Mouse (Mus musculus) lung, embryonic 15.5 days (tissue): ENCODE measurements around the gene Pigq. TPM values are rescaled to one million over a fixed set of nuclear protein-coding genes. Genes with fewer than 3 reads are reported as not detected.

Experiments used
- ATAC-seq: fragments of 200-750 bp; cut with Nextera tagmentation; 2 replicates; pipeline ENCODE4 v1.8.0; 2017; ENCODE audit warnings: moderate number of reproducible peaks, borderline replicate concordance; ENCODE audit not compliant: low FRiP score, low TSS enrichment; ENCODE audit errors: extremely low read depth
- H3K27ac ChIP-seq: fragments of 300-500 bp; sonication (generic); 2 replicates; pipeline ENCODE4 v1.5.1; 2015; ENCODE audit warnings: moderate library complexity, mild to moderate bottlenecking, inconsistent platforms
- H3K27me3 ChIP-seq: fragments of 300-500 bp; sonication (generic); 2 replicates; pipeline ENCODE4 v1.6.1; 2015; ENCODE audit warnings: inconsistent platforms
- H3K36me3 ChIP-seq: fragments of 300-500 bp; sonication (generic); 2 replicates; pipeline ENCODE4 v1.6.1; 2015; ENCODE audit warnings: inconsistent platforms
- H3K4me1 ChIP-seq: fragments of 300-500 bp; sonication (generic); 2 replicates; pipeline ENCODE4 v1.6.1; 2015; ENCODE audit warnings: inconsistent platforms
- H3K4me2 ChIP-seq: fragments of 300-500 bp; sonication (generic); 2 replicates; pipeline ENCODE4 v1.6.1; 2015; ENCODE audit warnings: inconsistent platforms, mild to moderate bottlenecking, moderate library complexity
- H3K4me3 ChIP-seq: fragments of 300-500 bp; sonication (generic); 2 replicates; pipeline ENCODE4 v1.5.1; 2015; ENCODE audit warnings: mild to moderate bottlenecking, inconsistent platforms
- H3K9ac ChIP-seq: fragments of 300-500 bp; sonication (generic); 2 replicates; pipeline ENCODE4 v1.6.1; 2015; ENCODE audit warnings: inconsistent platforms
- H3K9me3 ChIP-seq: fragments of 300-500 bp; sonication (generic); 2 replicates; pipeline ENCODE4 v1.6.1; 2016; ENCODE audit warnings: inconsistent platforms
- WGBS: fragments of 180-500 bp; shearing (Covaris S2); methylation state at CpG from one replicate; pipeline ENCODE4 v1.1.7; 2015; 5-methylcytosine and 5-hydroxymethylcytosine counted together
- polyA plus RNA-seq: library from polyadenylated mRNA; unstranded; fragments of >200 nt; fragmentation: Nextera tagmentation; extraction: Ambion mirVana; gene quantifications from 2 replicates; pipeline ENCODE4 v1.2.1, GENCODE M21; 2015

Pigq gene
- polyA plus RNA-seq, result 62.7 and 65.0 TPM in 2 replicates

GRCm38 (mm10) chr17:25944366-25945163, at the start of gene Pigq, which contains the start of gene Nhlrc4:
Gene Pigq, minus strand, starts transcription at chr17:25944936.
Gene Nhlrc4, minus strand, starts transcription at chr17:25944961.
- peaks cover 12% of the 10 kb centered on the region for H3K4me1 ChIP-seq
- ATAC-seq, result no peak
- no peak within 1 kb of the TSS for H3K4me2 ChIP-seq
- H3K27me3 ChIP-seq, result peaks cover under 1% of the 10 kb centered on the region; the same call in 1 of the 2 replicates
- H3K9ac ChIP-seq, result no peak within 1 kb of the TSS
- H3K4me3 ChIP-seq, result no peak within 1 kb of the TSS
- H3K27ac ChIP-seq, result no peak within 1 kb of the TSS
- 40% methylated on average over 6 of the region's 6 CpGs for WGBS
- no peaks in the 10 kb centered on the region for H3K36me3 ChIP-seq
- no peaks in the 10 kb centered on the region for H3K9me3 ChIP-seq

GRCm38 (mm10) chr17:25993489-25993888, 48.8 kb upstream of the Pigq start:
- Histone ChIP-seq H3K4me1 (no peaks in the 10 kb centered on the region), H3K4me3 (no peak overlapping the region), H3K4me2 (no peak overlapping the region), H3K36me3 (peaks cover 36% of the 10 kb centered on the region), H3K9me3 (no peaks in the 10 kb centered on the region), H3K9ac (no peak overlapping the region), H3K27me3 (no peaks in the 10 kb centered on the region), H3K27ac (no peak overlapping the region)
- no peak for ATAC-seq
- 76% methylated on average over 3 of the region's 3 CpGs for WGBS

GRCm38 (mm10) chr17:25992274-25992673, 47.5 kb upstream of the Pigq start:
- Histone ChIP-seq H3K27me3 (no peaks in the 10 kb centered on the region), H3K27ac (no peak overlapping the region), H3K4me3 (no peak overlapping the region), H3K9ac (no peak overlapping the region), H3K4me2 (no peak overlapping the region), H3K9me3 (no peaks in the 10 kb centered on the region), H3K4me1 (no peaks in the 10 kb centered on the region), H3K36me3 (peaks cover 36% of the 10 kb centered on the region)
- no peak for ATAC-seq
- WGBS, result 93% methylated on average over 4 of the region's 4 CpGs

GRCm38 (mm10) chr17:25990331-25990730, 45.6 kb upstream of the Pigq start:
- no peak for ATAC-seq
- WGBS, result 85% methylated on average over 5 of the region's 5 CpGs

GRCm38 (mm10) chr17:25985306-25986294, 40.9 kb upstream of the Pigq start, which contains the start of gene Capn15:
Gene Capn15, minus strand, starts transcription at chr17:25985796.
- Histone ChIP-seq H3K4me2 (peak within 1 kb of the TSS; percentile 79), H3K9me3 (no peaks in the 10 kb centered on the region), H3K36me3 (peaks cover 8% of the 10 kb centered on the region), H3K27ac (peak within 1 kb of the TSS; percentile 72), H3K4me3 (peak within 1 kb of the TSS; percentile 79), H3K9ac (peak within 1 kb of the TSS; percentile 72), H3K27me3 (no peaks in the 10 kb centered on the region), H3K4me1 (peaks cover 18% of the 10 kb centered on the region)
- peak; percentile 99 for ATAC-seq
- WGBS, result under 1% methylated on average over 91 of the region's 91 CpGs

More at GRCm38 (mm10) chr17:25990331-25990730, 45.6 kb upstream of the Pigq start:
- Histone ChIP-seq H3K36me3 (peaks cover 36% of the 10 kb centered on the region), H3K27me3 (no peaks in the 10 kb centered on the region), H3K9me3 (no peaks in the 10 kb centered on the region), H3K27ac (no peak overlapping the region), H3K4me1 (no peaks in the 10 kb centered on the region), H3K4me3 (no peak overlapping the region), H3K9ac (no peak overlapping the region), H3K4me2 (no peak overlapping the region)

GRCm38 (mm10) chr17:25984556-25985305, 40.0 kb upstream of the Pigq start:
- H3K27me3 ChIP-seq, result no peaks in the 10 kb centered on the region
- peaks cover 26% of the 10 kb centered on the region for H3K4me1 ChIP-seq
- H3K4me2 ChIP-seq, result peak overlapping the region; percentile 79
- peaks cover 3% of the 10 kb centered on the region; the same call in 1 of the 2 replicates for H3K36me3 ChIP-seq
- H3K9ac ChIP-seq, result peak overlapping the region; percentile 72
- no peaks in the 10 kb centered on the region for H3K9me3 ChIP-seq
- H3K4me3 ChIP-seq, result peak overlapping the region; percentile 79
- WGBS, result 9% methylated on average over 17 of the region's 17 CpGs
- peak overlapping the region; percentile 72 for H3K27ac ChIP-seq
- ATAC-seq, result no peak

GRCm38 (mm10) chr17:25984066-25984465, 39.3 kb upstream of the Pigq start:
- ATAC-seq, result no peak
- peaks cover 31% of the 10 kb centered on the region for H3K4me1 ChIP-seq
- H3K27me3 ChIP-seq, result no peaks in the 10 kb centered on the region
- H3K4me3 ChIP-seq, result peak overlapping the region; percentile 79
- H3K27ac ChIP-seq, result no peak overlapping the region
- 97% methylated on average over 1 of the region's 1 CpGs for WGBS
- H3K9ac ChIP-seq, result peak overlapping the region; percentile 72; the same call in 1 of the 2 replicates
- H3K4me2 ChIP-seq, result peak overlapping the region; percentile 79
- H3K36me3 ChIP-seq, result no peaks in the 10 kb centered on the region
- H3K9me3 ChIP-seq, result no peaks in the 10 kb centered on the region

GRCm38 (mm10) chr17:25982913-25983312, 38.2 kb upstream of the Pigq start:
- no peak overlapping the region for H3K9ac ChIP-seq
- H3K4me3 ChIP-seq, result no peak overlapping the region
- ATAC-seq, result no peak
- H3K27ac ChIP-seq, result no peak overlapping the region
- no peaks in the 10 kb centered on the region for H3K36me3 ChIP-seq
- H3K4me1 ChIP-seq, result peaks cover 31% of the 10 kb centered on the region
- WGBS, result 86% methylated on average over 3 of the region's 3 CpGs
- no peaks in the 10 kb centered on the region for H3K27me3 ChIP-seq
- H3K4me2 ChIP-seq, result no peak overlapping the region
- H3K9me3 ChIP-seq, result no peaks in the 10 kb centered on the region

- no peak overlapping the region for H3K9ac ChIP-seq
- H3K9me3 ChIP-seq, result no peaks in the 10 kb centered on the region
- H3K4me2 ChIP-seq, result no peak overlapping the region
- H3K36me3 ChIP-seq, result no peaks in the 10 kb centered on the region
- H3K27ac ChIP-seq, result no peak overlapping the region
- ATAC-seq, result no peak
- H3K4me3 ChIP-seq, result no peak overlapping the region
- no peaks in the 10 kb centered on the region for H3K27me3 ChIP-seq
- peaks cover 31% of the 10 kb centered on the region for H3K4me1 ChIP-seq
- WGBS, result 88% methylated on average over 5 of the region's 5 CpGs
Measured at GRCm38 (mm10) chr17:25980854-25981253, 36.1 kb upstream of the Pigq start.

- WGBS, result 72% methylated on average over 5 of the region's 5 CpGs
- H3K4me1 ChIP-seq, result peaks cover 31% of the 10 kb centered on the region
Measured at GRCm38 (mm10) chr17:25979829-25980738, 35.3 kb upstream of the Pigq start.

More at GRCm38 (mm10) chr17:25979829-25980738, 35.3 kb upstream of the Pigq start:
- peak overlapping the region; percentile 10; the same call in 1 of the 2 replicates for H3K27ac ChIP-seq
- no peak overlapping the region for H3K4me3 ChIP-seq
- H3K27me3 ChIP-seq, result no peaks in the 10 kb centered on the region
- no peak overlapping the region for H3K4me2 ChIP-seq
- no peaks in the 10 kb centered on the region for H3K36me3 ChIP-seq
- no peak overlapping the region for H3K9ac ChIP-seq
- no peaks in the 10 kb centered on the region for H3K9me3 ChIP-seq
- no peak for ATAC-seq
